In the genomic region with DNA sequence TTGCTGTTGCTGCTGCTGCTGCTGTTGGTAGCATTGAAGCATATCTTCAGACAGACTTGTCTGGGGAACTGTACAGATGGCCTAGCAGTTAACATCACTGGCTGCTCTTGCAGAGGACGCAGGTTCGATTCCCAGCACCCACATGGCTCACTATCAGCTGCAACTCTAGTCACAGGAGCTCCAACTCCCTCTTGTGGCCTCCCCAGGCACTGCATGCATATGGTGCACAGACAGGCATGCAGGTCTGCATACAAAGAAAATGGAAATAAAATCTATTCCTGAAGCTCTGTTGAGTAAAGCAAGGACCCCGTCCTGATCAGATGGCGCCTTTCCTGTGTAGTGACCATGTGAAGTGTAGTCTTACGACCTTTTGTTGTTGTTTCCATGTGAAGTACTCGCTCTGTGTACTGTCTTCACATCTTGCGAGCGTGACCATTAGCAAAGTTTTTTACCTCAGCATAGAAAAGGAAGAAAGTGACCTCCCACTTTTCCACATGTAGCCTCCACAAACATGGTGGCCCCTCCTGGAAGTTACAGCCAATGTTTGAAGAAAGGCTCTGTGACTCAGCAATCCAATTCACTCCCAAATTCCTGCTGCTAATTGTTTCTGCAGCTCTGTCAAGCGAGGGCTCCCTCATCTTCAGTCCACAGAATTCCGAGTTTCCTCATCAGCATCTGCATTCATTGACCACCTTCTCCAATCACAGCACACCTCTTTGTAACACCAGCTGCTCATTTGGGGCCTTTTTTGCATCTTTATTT, we compare ENCODE assay signal across 15 mouse cellular contexts.
A peak's percentile ranks its signal among the peaks of the same experiment; 100 is the strongest.
DNase-seq lines count a peak whose midpoint lies in the region; ATAC-seq and TF ChIP-seq lines count a peak whose summit lies in the region.
"Had no signal": no experiment of that assay in that cellular context is flagged by ENCODE, and none has a peak within 500 bp of the region (broad histone marks: within the 10 kb centered on the region; RNA-seq: fewer than 3 reads in every experiment).

No protein-coding gene starts in this region.

- H3K4me3 ChIP-seq in hindbrain, embryonic 10.5 days: no peak overlapping the region
- H3K4me3 ChIP-seq in hindbrain, postnatal 0 days (ENCODE audit: low read length): no peak overlapping the region
- H3K4me3 ChIP-seq in lung, embryonic 16.5 days (ENCODE audit: low read length): no peak overlapping the region
- no peak overlapping the region for H3K4me3 ChIP-seq in MEL (ENCODE audit: control insufficient read depth in 1 of 2, insufficient read depth in 1 of 2, low read depth in 2 of 2, low read length in 2 of 2)
- no peak overlapping the region for H3K4me3 ChIP-seq in small intestine, adult 2 months (ENCODE audit: low read depth, low read length)
- H3K4me3 ChIP-seq: hindbrain, embryonic 12.5 days; midbrain, embryonic 10.5 days had no signal

- peaks cover 7% of the 10 kb centered on the region; the same call in 1 of the 2 replicates for H3K9me3 ChIP-seq in hindbrain, embryonic 10.5 days
- H3K9me3 ChIP-seq in hindbrain, postnatal 0 days (ENCODE audit: low read length): no peaks in the 10 kb centered on the region
- H3K9me3 ChIP-seq in lung, embryonic 16.5 days (ENCODE audit: control insufficient read depth, low read length): no peaks in the 10 kb centered on the region
- no peaks in the 10 kb centered on the region for H3K9me3 ChIP-seq in MEL (replicated peaks; ENCODE audit: insufficient read depth, low read length)

- H3K79me2 ChIP-seq in MEL (ENCODE audit: control insufficient read depth, insufficient read depth, low read length, poor library complexity): no peaks in the 10 kb centered on the region

- H3K27me3 ChIP-seq in hindbrain, embryonic 10.5 days (ENCODE audit: insufficient read depth, poor library complexity, severe bottlenecking): no peaks in the 10 kb centered on the region
- no peaks in the 10 kb centered on the region for H3K27me3 ChIP-seq in hindbrain, postnatal 0 days (ENCODE audit: insufficient read depth, low read length)
- no peaks in the 10 kb centered on the region for H3K27me3 ChIP-seq in lung, embryonic 16.5 days (ENCODE audit: control insufficient read depth, insufficient read depth, low read depth, low read length)
- H3K27me3 ChIP-seq in MEL (ENCODE audit: control insufficient read depth in 1 of 2, insufficient read depth in 2 of 2, low read length in 2 of 2): no peaks in the 10 kb centered on the region
- no peaks in the 10 kb centered on the region for H3K27me3 ChIP-seq in small intestine, adult 2 months (ENCODE audit: control insufficient read depth, insufficient read depth, low read length)
- H3K27me3 ChIP-seq: hindbrain, embryonic 12.5 days; Patski had no signal

- no peak for DNase-seq in hindbrain, embryonic 10.5 days (ENCODE audit: low spot score)
- DNase-seq in hindbrain, postnatal 0 days (ENCODE audit: low spot score): no peak
- DNase-seq in lung, adult 18-20 months: no peak
- DNase-seq in MEL (ENCODE audit: low read depth, low spot score): peak; percentile 42
- DNase-seq in frontal cortex, postnatal 10 days (ENCODE audit: low spot score in 2 of 2): no peak
- no peak for DNase-seq in adrenal gland, postnatal 25 days
- DNase-seq: adrenal gland, postnatal 36 days; cerebellum, postnatal 25 days; right cerebral cortex, postnatal 25 days; thymus, adult 18-20 months had no signal

- H3K9ac ChIP-seq in hindbrain, postnatal 0 days (replicated peaks; ENCODE audit: low read length): no peak overlapping the region
- H3K9ac ChIP-seq in lung, embryonic 16.5 days (ENCODE audit: low read length): no peak overlapping the region
- H3K9ac ChIP-seq in MEL (ENCODE audit: control insufficient read depth, low read depth, low read length, poor library complexity, severe bottlenecking): no peak overlapping the region
- H3K9ac ChIP-seq: hindbrain, embryonic 12.5 days had no signal

- no peak overlapping the region for H3K4me2 ChIP-seq in hindbrain, postnatal 0 days (ENCODE audit: low read depth, low read length)
- no peak overlapping the region for H3K4me2 ChIP-seq in lung, embryonic 16.5 days (ENCODE audit: low read depth, low read length)
- H3K4me2 ChIP-seq: hindbrain, embryonic 12.5 days had no signal

- ATAC-seq in hindbrain, postnatal 0 days: no peak
- no peak for ATAC-seq in lung, embryonic 16.5 days (ENCODE audit: low read depth)
- ATAC-seq: Patski had no signal

- 81% methylated on average over 10 of the region's 10 CpGs for WGBS in hindbrain, embryonic 10.5 days
- WGBS in hindbrain, postnatal 0 days: 86% methylated on average over 10 of the region's 10 CpGs
- WGBS in lung, embryonic 16.5 days: 67% methylated on average over 10 of the region's 10 CpGs
- 90% methylated on average over 10 of the region's 10 CpGs for WGBS in small intestine, adult 2 months

- peaks cover 23% of the 10 kb centered on the region for H3K36me3 ChIP-seq in hindbrain, embryonic 10.5 days
- H3K36me3 ChIP-seq in hindbrain, postnatal 0 days (ENCODE audit: insufficient read depth, low read length): no peaks in the 10 kb centered on the region
- peaks cover 4% of the 10 kb centered on the region; the same call in 1 of the 2 replicates for H3K36me3 ChIP-seq in lung, embryonic 16.5 days (ENCODE audit: control insufficient read depth, insufficient read depth, low read length)
- H3K36me3 ChIP-seq in MEL (ENCODE audit: control insufficient read depth in 1 of 2, insufficient read depth in 2 of 2, low read length in 2 of 2): no peaks in the 10 kb centered on the region; a peak in 1 of 4 replicates
- no peaks in the 10 kb centered on the region for H3K36me3 ChIP-seq in small intestine, adult 2 months (ENCODE audit: control insufficient read depth, insufficient read depth, low read length)

- peaks cover 12% of the 10 kb centered on the region; the same call in 1 of the 2 replicates for H3K4me1 ChIP-seq in hindbrain, embryonic 10.5 days (replicated peaks)
- H3K4me1 ChIP-seq in hindbrain, postnatal 0 days (ENCODE audit: insufficient read depth, low read length): peaks cover under 1% of the 10 kb centered on the region; the same call in 1 of the 2 replicates
- H3K4me1 ChIP-seq in lung, embryonic 16.5 days (replicated peaks; ENCODE audit: control insufficient read depth, insufficient read depth, low read length): peaks cover 8% of the 10 kb centered on the region
- no peaks in the 10 kb centered on the region for H3K4me1 ChIP-seq in MEL (ENCODE audit: control insufficient read depth in 1 of 2, insufficient read depth in 2 of 2, low read length in 2 of 2)
- no peaks in the 10 kb centered on the region for H3K4me1 ChIP-seq in small intestine, adult 2 months (ENCODE audit: control insufficient read depth, insufficient read depth, insufficient read length, low read length)

- TF ChIP-seq RAD21 in MEL (IDR thresholded peaks at IDR 0.05; ENCODE audit: low read depth, low read length): peak; percentile 14

- 0 out of 2 replicates have a peak overlapping the region, but pooled peaks have one; percentile 16 for H3K27ac ChIP-seq in hindbrain, embryonic 10.5 days
- no peak overlapping the region for H3K27ac ChIP-seq in hindbrain, postnatal 0 days
- peak overlapping the region; percentile 15; the same call in 1 of the 2 replicates for H3K27ac ChIP-seq in lung, embryonic 16.5 days (ENCODE audit: low read length)
- no peak overlapping the region for H3K27ac ChIP-seq in MEL (ENCODE audit: control insufficient read depth, low read depth, low read length)
- no peak overlapping the region for H3K27ac ChIP-seq in small intestine, adult 2 months (ENCODE audit: insufficient read depth, low read depth, low read length)
- H3K27ac ChIP-seq: hindbrain, embryonic 12.5 days; midbrain, embryonic 10.5 days had no signal

- no peak for TF ChIP-seq POLR2A in MEL (IDR thresholded peaks at IDR 0.05; ENCODE audit: control insufficient read depth in 1 of 2, insufficient read depth in 1 of 2, low read depth in 1 of 2, low read length in 2 of 2, poor library complexity in 1 of 2)
- TF ChIP-seq POLR2A in small intestine, adult 2 months (IDR thresholded peaks at IDR 0.05; ENCODE audit: low read depth, low read length): no peak

- TF ChIP-seq EP300 in MEL (IDR thresholded peaks at IDR 0.05; ENCODE audit: low read depth in 1 of 2, low read length in 2 of 2): no peak

- no peak; the same call in 1 of the 2 replicates for TF ChIP-seq CTCF in hindbrain, postnatal 0 days (IDR thresholded peaks at IDR 0.05; ENCODE audit: low read depth)
- TF ChIP-seq CTCF in MEL (IDR thresholded peaks at IDR 0.05 in 2 of 3, conservative IDR thresholded peaks at IDR 0.05 in 1 of 3; ENCODE audit: control insufficient read depth in 1 of 3, insufficient read depth in 1 of 3, low read depth in 2 of 3, low read length in 3 of 3, poor library complexity in 1 of 3, severe bottlenecking in 1 of 3): peak; percentile 47 to 64 (median 53)
- peak; percentile 16; the same call in 1 of the 2 replicates for TF ChIP-seq CTCF in small intestine, adult 2 months (IDR thresholded peaks at IDR 0.05; ENCODE audit: extremely low read depth, insufficient read length, insufficient replicate concordance, low read depth, low read length)

TF ChIP-seq in MEL, 35 proteins besides CTCF, POLR2A, EP300 and RAD21:
- TF ChIP-seq SMC3 (IDR thresholded peaks at IDR 0.05; ENCODE audit: low read depth, low read length) (peak; percentile 38), SIN3A (IDR thresholded peaks at IDR 0.05; ENCODE audit: low read length) (no peak), TAL1 (IDR thresholded peaks at IDR 0.05; ENCODE audit: low read length) (no peak)

Comparison
In these comparisons a context has a peak if more than half of its experiments do, and no peak if none do; other contexts are left out.
1. H3K27ac ChIP-seq: peak in hindbrain, embryonic 10.5 days (single experiment) and lung, embryonic 16.5 days (single experiment); none in hindbrain, postnatal 0 days (single experiment), MEL (single experiment) and small intestine, adult 2 months (single experiment).